Mouse (Mus musculus): ENCODE measurements around the gene Nbea. TPM values are rescaled to one million over a fixed set of nuclear protein-coding genes. Genes with fewer than 3 reads are reported as not detected.

Nbea gene
- polyA plus RNA-seq, 1 experiment from 2014 or later: 7.4 TPM

GRCm38 (mm10) chr3:55684892-55685291 lies 498.6 kb downstream of the Nbea start:
- Histone ChIP-seq H3K4me1 (peaks cover 13% of the 10 kb centered on the region), H3K36me3 (no peaks in the 10 kb centered on the region), H3K27ac (no peak overlapping the region), H3K9me3 (no peaks in the 10 kb centered on the region), H3K27me3 (ENCODE audit: insufficient read depth, poor library complexity, severe bottlenecking) (no peaks in the 10 kb centered on the region), H3K4me3 (no peak overlapping the region)
- DNase-seq (ENCODE audit: low spot score): no peak
- WGBS: 73% methylated on average over 4 of the region's 4 CpGs

GRCm38 (mm10) chr3:55677691-55678090 lies 505.8 kb downstream of the Nbea start:
- Histone ChIP-seq H3K27me3 (ENCODE audit: insufficient read depth, poor library complexity, severe bottlenecking) (no peaks in the 10 kb centered on the region), H3K36me3 (no peaks in the 10 kb centered on the region), H3K9me3 (no peaks in the 10 kb centered on the region), H3K27ac (no peak overlapping the region), H3K4me3 (no peak overlapping the region), H3K4me1 (peaks cover 5% of the 10 kb centered on the region; the same call in 1 of the 2 replicates)
- DNase-seq (ENCODE audit: low spot score): no peak
- WGBS: 75% methylated on average over 2 of the region's 2 CpGs

DNA sequence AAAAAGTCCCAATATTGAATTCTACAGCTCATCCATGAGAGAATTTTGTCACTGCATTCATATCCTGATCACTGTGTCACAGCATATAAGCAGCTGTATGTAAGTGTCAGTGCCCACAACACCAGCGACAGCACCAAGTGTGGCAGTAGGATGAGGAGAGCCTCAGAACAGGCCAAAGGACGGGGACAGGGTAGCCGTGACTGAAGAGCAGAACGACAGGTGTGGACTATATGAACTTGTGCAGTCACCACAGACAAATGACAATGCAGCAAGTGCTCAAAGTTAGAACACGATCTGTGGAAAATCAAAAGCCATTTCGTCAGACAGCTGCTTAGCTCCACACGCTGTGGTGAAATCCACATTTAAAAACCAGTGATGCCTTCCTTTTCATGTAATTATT lies 509.3 kb downstream of the Nbea start:
- no peaks in the 10 kb centered on the region for H3K9me3 ChIP-seq
- H3K4me3 ChIP-seq: no peak overlapping the region
- H3K27ac ChIP-seq: no peak overlapping the region
- no peak for DNase-seq (ENCODE audit: low spot score)
- no peaks in the 10 kb centered on the region for H3K27me3 ChIP-seq (ENCODE audit: insufficient read depth, poor library complexity, severe bottlenecking)
- H3K36me3 ChIP-seq: no peaks in the 10 kb centered on the region
- 79% methylated on average over 7 of the region's 7 CpGs for WGBS
- peaks cover 8% of the 10 kb centered on the region; the same call in 1 of the 2 replicates for H3K4me1 ChIP-seq

DNA sequence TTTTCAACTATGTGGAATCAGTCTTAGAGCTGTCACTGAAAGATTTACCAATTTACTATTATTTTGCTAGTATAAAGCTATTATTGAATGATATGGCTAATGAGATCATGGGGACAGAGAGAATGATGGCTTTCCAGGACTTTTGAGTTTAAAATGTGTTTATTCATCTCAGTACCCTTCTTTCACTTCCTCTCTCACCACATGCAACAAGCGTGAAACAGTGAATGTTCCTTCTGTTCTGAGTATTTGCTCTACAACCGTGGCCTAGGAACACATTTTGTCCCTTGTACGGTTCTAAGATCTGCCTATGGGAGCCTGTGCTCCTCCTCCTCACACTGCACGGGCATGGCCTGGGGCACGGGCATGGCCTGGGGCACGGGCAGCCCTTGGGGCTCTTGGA lies 516.5 kb downstream of the Nbea start:
- 78% methylated on average over 6 of the region's 6 CpGs for WGBS
- Histone ChIP-seq H3K36me3 (no peaks in the 10 kb centered on the region), H3K27me3 (ENCODE audit: insufficient read depth, poor library complexity, severe bottlenecking) (no peaks in the 10 kb centered on the region), H3K4me1 (peaks cover 6% of the 10 kb centered on the region; the same call in 1 of the 2 replicates), H3K9me3 (no peaks in the 10 kb centered on the region), H3K4me3 (no peak overlapping the region), H3K27ac (no peak overlapping the region)
- DNase-seq (ENCODE audit: low spot score): no peak

DNA sequence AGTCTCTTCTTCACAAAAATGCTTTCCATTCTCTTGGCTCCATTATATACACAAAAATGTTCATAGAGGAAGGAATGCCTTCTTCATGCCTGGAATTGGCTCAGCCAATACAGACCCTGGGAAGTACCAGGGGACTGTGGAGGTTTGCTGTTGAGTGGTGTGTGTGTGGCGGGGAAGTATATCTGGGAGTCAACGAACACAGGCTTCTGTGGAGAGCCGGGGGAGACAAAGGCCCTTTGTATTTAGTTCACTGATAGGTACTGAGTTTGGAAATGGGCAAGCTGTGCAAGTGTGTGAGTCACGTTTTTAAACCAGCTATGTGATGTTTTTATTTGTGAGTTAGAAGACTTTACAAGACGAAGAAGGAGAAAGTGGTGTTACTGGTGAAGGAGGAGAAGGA lies 517.6 kb downstream of the Nbea start:
- no peaks in the 10 kb centered on the region for H3K9me3 ChIP-seq
- H3K27me3 ChIP-seq (ENCODE audit: insufficient read depth, poor library complexity, severe bottlenecking): no peaks in the 10 kb centered on the region
- no peak overlapping the region for H3K27ac ChIP-seq
- no peak for DNase-seq (ENCODE audit: low spot score)
- H3K36me3 ChIP-seq: no peaks in the 10 kb centered on the region
- H3K4me1 ChIP-seq: peaks cover 6% of the 10 kb centered on the region; the same call in 1 of the 2 replicates
- no peak overlapping the region for H3K4me3 ChIP-seq
- WGBS: 53% methylated on average over 5 of the region's 5 CpGs

GRCm38 (mm10) chr3:55664713-55665112 lies 518.8 kb downstream of the Nbea start:
- Histone ChIP-seq H3K27ac (no peak overlapping the region), H3K36me3 (no peaks in the 10 kb centered on the region), H3K4me3 (no peak overlapping the region), H3K27me3 (ENCODE audit: insufficient read depth, poor library complexity, severe bottlenecking) (no peaks in the 10 kb centered on the region), H3K4me1 (peaks cover 6% of the 10 kb centered on the region; the same call in 1 of the 2 replicates), H3K9me3 (no peaks in the 10 kb centered on the region)
- no peak for DNase-seq (ENCODE audit: low spot score)
- 78% methylated on average over 3 of the region's 3 CpGs for WGBS

GRCm38 (mm10) chr3:55661678-55662445 lies 521.6 kb downstream of the Nbea start:
- WGBS: 67% methylated on average over 8 of the region's 9 CpGs

DNA sequence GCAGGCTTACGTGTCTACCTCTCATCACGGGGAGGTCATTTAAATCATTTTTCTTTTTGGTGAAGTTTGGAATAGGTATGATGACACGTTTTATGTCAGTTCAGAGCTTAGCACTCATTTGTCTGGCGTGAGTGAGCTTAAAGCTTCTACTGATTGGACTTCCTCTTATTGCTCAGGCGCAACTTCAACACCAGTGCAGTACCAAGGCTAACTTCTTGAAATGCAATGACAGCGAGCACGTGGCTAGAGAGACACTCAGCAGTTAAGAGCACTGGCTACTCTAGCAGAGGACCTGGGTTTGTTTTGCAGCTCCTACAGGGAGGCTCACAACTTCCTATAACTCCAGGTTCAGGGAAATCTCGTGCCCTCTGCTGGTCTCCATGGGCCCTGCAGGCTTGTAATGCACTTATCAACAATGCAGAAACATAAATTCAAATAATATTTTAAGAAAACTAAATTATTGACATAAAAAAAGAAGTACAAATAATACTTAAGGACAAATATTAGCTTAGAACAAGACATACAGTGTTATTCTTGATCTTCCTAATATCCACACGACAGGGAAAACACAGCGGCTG lies 523.2 kb downstream of the Nbea start:
- DNase-seq (ENCODE audit: low spot score): no peak
- 85% methylated on average over 10 of the region's 10 CpGs for WGBS

More at GRCm38 (mm10) chr3:55661678-55662445, 521.6 kb downstream of the Nbea start:
- no peak for DNase-seq (ENCODE audit: low spot score)
- no peaks in the 10 kb centered on the region for H3K27me3 ChIP-seq (ENCODE audit: insufficient read depth, poor library complexity, severe bottlenecking)
- H3K4me1 ChIP-seq: peaks cover 6% of the 10 kb centered on the region; the same call in 1 of the 2 replicates
- no peak overlapping the region for H3K27ac ChIP-seq
- H3K9me3 ChIP-seq: no peaks in the 10 kb centered on the region
- H3K4me3 ChIP-seq: no peak overlapping the region
- no peaks in the 10 kb centered on the region for H3K36me3 ChIP-seq

GRCm38 (mm10) chr3:55659558-55660215 lies 523.8 kb downstream of the Nbea start:
- no peak overlapping the region for H3K27ac ChIP-seq
- peaks cover 6% of the 10 kb centered on the region; the same call in 1 of the 2 replicates for H3K4me1 ChIP-seq
- H3K36me3 ChIP-seq: no peaks in the 10 kb centered on the region
- WGBS: 44% methylated on average over 7 of the region's 7 CpGs
- H3K4me3 ChIP-seq: no peak overlapping the region
- H3K9me3 ChIP-seq: no peaks in the 10 kb centered on the region
- no peaks in the 10 kb centered on the region for H3K27me3 ChIP-seq (ENCODE audit: insufficient read depth, poor library complexity, severe bottlenecking)
- DNase-seq (ENCODE audit: low spot score): no peak

More for the DNA sequence above, 523.2 kb downstream of the Nbea start:
- H3K27me3 ChIP-seq (ENCODE audit: insufficient read depth, poor library complexity, severe bottlenecking): no peaks in the 10 kb centered on the region
- H3K36me3 ChIP-seq: no peaks in the 10 kb centered on the region
- no peak overlapping the region for H3K4me3 ChIP-seq
- peaks cover 6% of the 10 kb centered on the region; the same call in 1 of the 2 replicates for H3K4me1 ChIP-seq
- no peaks in the 10 kb centered on the region for H3K9me3 ChIP-seq
- H3K27ac ChIP-seq: no peak overlapping the region

- Histone ChIP-seq H3K27me3 (ENCODE audit: insufficient read depth, poor library complexity, severe bottlenecking) (no peaks in the 10 kb centered on the region), H3K4me3 (no peak overlapping the region), H3K36me3 (no peaks in the 10 kb centered on the region), H3K9me3 (no peaks in the 10 kb centered on the region), H3K27ac (no peak overlapping the region), H3K4me1 (0 out of 2 replicates have a peak, but pooled peaks cover 10% of the 10 kb centered on the region)
- WGBS: 77% methylated on average over 2 of the region's 2 CpGs
- no peak for DNase-seq (ENCODE audit: low spot score)
Measured at GRCm38 (mm10) chr3:55652321-55652720, 531.2 kb downstream of the Nbea start.

- Histone ChIP-seq H3K36me3 (no peaks in the 10 kb centered on the region), H3K9me3 (no peaks in the 10 kb centered on the region), H3K4me3 (no peak overlapping the region), H3K27me3 (ENCODE audit: insufficient read depth, poor library complexity, severe bottlenecking) (no peaks in the 10 kb centered on the region), H3K4me1 (0 out of 2 replicates have a peak, but pooled peaks cover 10% of the 10 kb centered on the region), H3K27ac (no peak overlapping the region)
- DNase-seq (ENCODE audit: low spot score): no peak
- 75% methylated on average over 4 of the region's 4 CpGs for WGBS
Measured at GRCm38 (mm10) chr3:55651877-55652276, 531.6 kb downstream of the Nbea start.

- no peaks in the 10 kb centered on the region for H3K9me3 ChIP-seq
- H3K27ac ChIP-seq: no peak overlapping the region
- DNase-seq (ENCODE audit: low spot score): no peak
- no peaks in the 10 kb centered on the region for H3K36me3 ChIP-seq
- H3K4me1 ChIP-seq: 0 out of 2 replicates have a peak, but pooled peaks cover 10% of the 10 kb centered on the region
- H3K4me3 ChIP-seq: no peak overlapping the region
- 81% methylated on average over 5 of the region's 5 CpGs for WGBS
- H3K27me3 ChIP-seq (ENCODE audit: insufficient read depth, poor library complexity, severe bottlenecking): no peaks in the 10 kb centered on the region
Measured at GRCm38 (mm10) chr3:55649541-55649940, 534.0 kb downstream of the Nbea start.

DNA sequence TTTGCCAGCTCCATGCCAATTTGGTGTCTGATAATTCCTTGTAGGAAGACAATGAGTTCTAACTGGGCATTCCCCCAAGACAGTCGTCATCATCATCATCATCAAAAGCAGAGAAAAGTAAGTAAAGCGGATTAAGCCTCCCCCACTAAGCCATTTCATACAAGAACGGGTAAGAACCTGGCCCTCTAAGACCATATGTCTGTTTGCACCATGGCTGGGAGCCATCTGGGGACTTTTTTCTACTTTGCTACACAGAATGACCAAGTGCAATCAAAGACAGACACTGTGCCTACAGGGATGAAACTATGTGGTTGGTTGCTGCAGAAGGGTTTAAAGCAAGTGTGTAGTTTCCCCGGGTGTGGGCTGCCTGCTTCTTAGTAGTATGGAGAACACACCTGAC lies 535.2 kb downstream of the Nbea start:
- no peaks in the 10 kb centered on the region for H3K36me3 ChIP-seq
- no peak overlapping the region for H3K4me3 ChIP-seq
- no peak overlapping the region for H3K27ac ChIP-seq
- no peaks in the 10 kb centered on the region for H3K27me3 ChIP-seq (ENCODE audit: insufficient read depth, poor library complexity, severe bottlenecking)
- H3K9me3 ChIP-seq: no peaks in the 10 kb centered on the region
- H3K4me1 ChIP-seq: 0 out of 2 replicates have a peak, but pooled peaks cover 10% of the 10 kb centered on the region
- no peak for DNase-seq (ENCODE audit: low spot score)
- 85% methylated on average over 4 of the region's 4 CpGs for WGBS
